Mouse (Mus musculus) c-Kit-positive CD71-positive TER-119-negative erythroid progenitor cells, embryonic 14.5 days (primary cell): ENCODE results near the gene Xpnpep3.

ENCODE experiments used
- DNase-seq: peaks from one replicate; pipeline ENCODE4 v3.0.0-alpha.2; 2013; ENCODE audit warnings: low read depth

Xpnpep3 gene

DNA sequence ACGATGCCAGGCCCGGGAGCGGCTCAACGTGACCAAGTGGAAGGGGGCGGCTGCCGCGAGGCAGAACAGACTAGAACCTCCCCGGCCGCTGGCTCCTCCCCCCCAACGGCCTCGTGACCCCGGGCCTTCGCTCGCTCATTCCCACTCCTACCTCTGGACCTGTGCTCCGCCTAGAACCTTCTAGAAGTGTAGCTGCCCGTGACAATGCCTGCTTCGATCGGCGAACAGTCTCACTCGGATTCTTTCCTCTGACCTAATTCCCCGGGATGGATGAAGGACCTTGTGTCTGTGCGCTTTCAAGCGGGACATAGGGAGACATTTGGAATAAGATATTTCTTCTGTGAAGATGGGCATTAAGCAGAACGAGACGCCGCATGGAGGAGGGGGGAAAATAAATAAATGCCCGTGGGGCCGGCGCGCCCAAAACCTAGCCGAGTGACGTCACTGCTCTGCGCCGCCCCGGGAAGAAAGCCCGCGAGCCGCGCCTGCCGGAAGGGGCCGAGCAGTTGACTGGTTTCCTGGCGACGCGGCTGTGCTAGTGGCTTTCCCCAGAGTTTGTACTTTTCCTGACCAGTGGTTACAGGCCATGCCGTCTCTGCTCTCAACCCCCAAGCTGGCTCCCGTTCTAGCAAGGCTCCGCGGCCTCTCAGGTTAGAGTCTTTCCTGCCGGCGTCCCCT lies at the start of gene Xpnpep3, which contains the start of gene St13:
Gene Xpnpep3 (plus strand): TSS at position 501 of the 678 bp plus-strand sequence.
Gene St13 (minus strand): TSS at position 440 of the 678 bp plus-strand sequence.
- peak; percentile 96 for DNase-seq

GRCm38 (mm10) chr15:81350401-81350800 lies 49.5 kb upstream of the Xpnpep3 start:
- DNase-seq: no peak

DNA sequence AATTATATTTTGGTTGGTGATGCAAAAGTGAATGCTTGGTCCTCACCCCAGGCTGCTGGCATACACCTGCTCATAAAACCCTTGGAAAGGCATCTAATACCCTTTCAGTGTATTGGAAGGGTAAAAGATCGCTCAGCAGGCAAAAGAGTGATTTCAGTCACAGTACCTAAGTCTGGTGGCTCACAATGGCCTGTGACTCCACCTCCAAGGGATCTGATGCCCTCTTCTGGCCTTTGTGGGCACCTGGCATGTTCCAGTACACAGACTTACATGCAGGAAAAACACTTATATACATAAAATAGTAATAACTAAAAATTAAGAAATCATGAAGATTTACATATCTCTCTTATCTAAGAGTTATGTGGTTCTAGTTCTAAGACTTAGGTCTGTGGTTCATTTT lies 47.3 kb upstream of the Xpnpep3 start:
- DNase-seq: no peak

- DNase-seq: peak; percentile 74
Measured at GRCm38 (mm10) chr15:81355146-81355761, 44.7 kb upstream of the Xpnpep3 start.

DNA sequence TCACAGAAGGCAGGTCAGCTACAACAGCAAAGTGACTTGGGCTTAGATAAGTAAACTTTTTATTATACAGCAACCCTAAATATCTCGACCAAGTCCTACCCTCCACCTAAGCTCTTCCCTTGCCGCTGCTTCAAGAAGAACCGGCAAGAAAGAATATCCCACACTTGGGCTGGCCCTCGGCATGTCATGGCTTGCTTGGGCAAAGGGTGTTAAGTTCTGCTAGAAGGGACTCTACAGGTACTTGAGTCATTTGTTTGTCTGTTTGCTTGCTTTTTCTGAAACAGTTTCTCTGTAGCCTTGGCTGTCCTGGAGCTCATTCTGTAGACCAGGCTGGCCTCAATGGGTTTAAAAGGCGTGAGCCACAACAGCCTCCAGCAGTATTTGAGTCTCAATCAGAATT lies 43.0 kb upstream of the Xpnpep3 start:
- no peak for DNase-seq

GRCm38 (mm10) chr15:81358943-81359342 lies 41.0 kb upstream of the Xpnpep3 start:
- no peak for DNase-seq

GRCm38 (mm10) chr15:81359421-81359820 lies 40.5 kb upstream of the Xpnpep3 start:
- DNase-seq: no peak

DNA sequence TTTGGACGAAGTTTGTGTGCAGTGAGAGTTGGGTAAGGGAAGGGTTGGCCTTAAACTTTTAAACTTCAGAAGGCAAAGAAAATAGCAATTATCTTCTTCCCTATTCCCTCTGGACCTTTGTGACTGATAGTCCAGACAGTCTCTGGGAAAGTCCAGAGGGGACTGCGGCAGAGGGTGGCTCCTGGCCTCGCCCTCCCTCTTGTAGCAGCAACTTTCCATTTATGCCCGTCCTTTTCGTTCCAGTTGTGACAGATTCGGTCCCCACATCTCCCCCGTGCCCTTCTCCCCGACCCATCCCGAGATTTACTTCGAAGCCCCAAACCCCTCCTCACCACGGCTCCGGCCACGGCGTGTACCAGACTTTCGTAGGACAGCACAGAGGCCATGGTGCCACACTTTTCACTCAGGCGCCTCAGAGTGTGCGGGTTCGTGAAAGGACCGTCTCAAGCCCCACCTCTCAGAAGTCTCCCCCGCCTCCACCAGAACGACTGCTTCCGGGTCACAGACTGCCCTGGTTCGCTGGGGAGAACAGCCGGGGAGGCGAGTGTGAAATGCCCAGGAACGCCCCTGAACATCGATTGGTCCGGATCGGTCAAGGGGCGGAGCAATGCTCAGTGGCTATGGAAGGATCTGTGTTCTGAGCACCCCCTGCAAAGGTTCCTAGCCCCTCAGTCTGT lies 39.5 kb upstream of the Xpnpep3 start, which contains the start of gene Slc25a17:
Gene Slc25a17 (minus strand): TSS at position 468 of the 677 bp plus-strand sequence.
- peak; percentile 98 for DNase-seq

DNA sequence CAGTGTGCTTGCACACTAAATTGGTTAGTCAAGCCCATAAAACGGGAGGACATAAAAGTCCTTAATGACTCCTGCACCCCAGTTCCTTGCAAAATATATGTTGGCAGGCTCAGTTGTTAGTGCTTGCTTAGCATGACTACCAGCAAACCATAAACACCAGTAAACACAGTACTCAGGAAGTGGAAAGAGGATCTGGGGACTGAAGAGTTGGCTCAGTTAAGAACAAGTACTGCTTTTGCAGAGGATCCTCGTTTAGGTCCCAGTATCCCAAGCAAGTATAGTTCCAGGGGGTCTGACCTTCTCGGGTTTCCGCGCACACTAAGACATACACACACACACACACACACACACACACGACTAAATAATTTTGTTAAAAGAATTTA lies 38.9 kb upstream of the Xpnpep3 start:
- DNase-seq: no peak

GRCm38 (mm10) chr15:81361417-81362015 lies 38.4 kb upstream of the Xpnpep3 start:
- peak; percentile 36 for DNase-seq

- DNase-seq: no peak
Measured at GRCm38 (mm10) chr15:81362501-81362900, 37.4 kb upstream of the Xpnpep3 start.

- no peak for DNase-seq
Measured at GRCm38 (mm10) chr15:81364271-81364670, 35.7 kb upstream of the Xpnpep3 start.

GRCm38 (mm10) chr15:81365246-81365645 lies 34.7 kb upstream of the Xpnpep3 start:
- DNase-seq: no peak

DNA sequence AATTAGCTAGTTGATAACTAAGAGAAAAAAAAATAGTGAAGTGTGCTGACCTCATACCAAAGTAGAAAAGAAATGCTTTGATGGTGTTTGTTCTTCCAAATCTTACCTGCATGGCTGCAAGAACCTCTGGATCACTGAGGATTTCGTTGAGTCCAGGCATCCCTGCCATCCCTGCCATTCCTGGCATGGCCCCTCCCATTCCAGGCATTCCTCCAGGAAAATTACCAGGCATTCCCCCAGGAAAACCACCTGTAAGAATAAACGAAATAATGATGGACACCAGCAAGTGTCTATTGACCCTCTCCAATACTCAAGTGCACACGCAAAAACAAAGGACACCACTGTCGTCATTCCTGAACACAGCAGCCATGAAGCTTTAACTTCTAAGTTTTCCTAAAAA lies 33.7 kb upstream of the Xpnpep3 start:
- DNase-seq: no peak

- DNase-seq: no peak
Measured at GRCm38 (mm10) chr15:81368601-81369000, 31.3 kb upstream of the Xpnpep3 start.

GRCm38 (mm10) chr15:81370356-81370755 lies 29.6 kb upstream of the Xpnpep3 start:
- DNase-seq: no peak

GRCm38 (mm10) chr15:81374621-81375020 lies 25.3 kb upstream of the Xpnpep3 start:
- no peak for DNase-seq

DNA sequence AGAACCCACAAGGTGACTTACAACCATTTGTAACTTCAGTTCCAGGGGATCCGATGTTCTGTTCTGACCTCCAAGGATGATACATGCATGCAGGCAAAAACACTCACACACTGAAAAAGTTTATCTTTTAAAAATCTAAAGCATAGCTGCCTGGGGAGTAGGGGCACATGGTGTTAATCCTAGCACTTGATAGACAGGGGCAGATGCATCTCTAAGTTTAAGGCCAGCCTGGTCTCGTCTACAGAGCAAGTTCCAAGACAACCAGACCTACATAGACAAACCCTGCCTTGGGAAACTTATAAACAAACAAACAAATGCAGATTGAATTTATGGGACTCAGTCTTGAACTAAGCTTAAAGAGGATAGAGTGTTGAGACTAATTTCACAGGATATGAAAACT lies 21.1 kb upstream of the Xpnpep3 start:
- no peak for DNase-seq

GRCm38 (mm10) chr15:81386327-81386726 lies 13.6 kb upstream of the Xpnpep3 start:
- DNase-seq: no peak

DNA sequence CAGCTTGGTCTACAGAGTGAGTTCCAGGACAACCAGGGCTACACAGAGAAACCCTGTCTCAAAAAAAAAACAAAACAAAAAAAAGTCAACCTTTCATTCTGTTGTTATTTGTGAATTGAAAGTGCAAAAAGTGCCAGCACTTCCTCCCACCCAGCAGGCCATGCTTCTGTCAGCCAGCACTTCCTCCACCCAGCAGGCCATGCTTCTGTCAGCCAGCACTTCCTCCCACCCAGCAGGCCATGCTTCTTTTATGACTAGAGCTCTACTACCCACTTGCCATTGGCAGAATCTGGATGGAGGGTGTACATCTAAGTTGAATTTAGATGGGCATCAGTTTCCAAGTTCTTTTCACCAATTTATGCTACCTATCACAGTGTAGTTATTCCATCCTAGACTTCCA lies 6.9 kb upstream of the Xpnpep3 start:
- no peak for DNase-seq

- no peak for DNase-seq
Measured at GRCm38 (mm10) chr15:81394211-81394915, 5.6 kb upstream of the Xpnpep3 start.

GRCm38 (mm10) chr15:81398189-81398588 lies 1.7 kb upstream of the Xpnpep3 start:
- DNase-seq: no peak
